Mouse (Mus musculus) embryonic facial prominence, embryonic 14.5 days (tissue): ENCODE measurements around the gene Hist4h4. TPM values are rescaled to one million over a fixed set of nuclear protein-coding genes. Genes with fewer than 3 reads are reported as not detected.
"Not testable (repeated sequence)": the region's sequence is repeated elsewhere in the genome, so short reads cannot be mapped to it uniquely, and the experiment has no call there.

Experiments
- ATAC-seq: fragments of 200-750 bp; cut with Nextera tagmentation; 2 replicates; pipeline ENCODE4 v1.8.0; 2017; ENCODE audit warnings: low read depth, moderate number of reproducible peaks, moderate TSS enrichment
- DNase-seq: peaks from one replicate; pipeline ENCODE4 v3.0.0-alpha.2; 2015; ENCODE audit warnings: low spot score
- H3K27ac ChIP-seq: fragments of 300-500 bp; sonication (generic); replicated peaks from 2 replicates; pipeline ENCODE4 v1.5.1; 2014; ENCODE audit warnings: low read depth, mild to moderate bottlenecking, low read length, moderate library complexity
- H3K27me3 ChIP-seq: fragments of 300-500 bp; sonication (generic); replicated peaks from 2 replicates; pipeline ENCODE4 v1.6.1; 2014; ENCODE audit warnings: low read length; ENCODE audit not compliant: control insufficient read depth, insufficient read depth
- H3K36me3 ChIP-seq: fragments of 300-500 bp; sonication (generic); 2 replicates; pipeline ENCODE4 v1.6.1; 2014; ENCODE audit warnings: low read length, mixed read lengths; ENCODE audit not compliant: control insufficient read depth, insufficient read depth
- H3K4me1 ChIP-seq: fragments of 300-500 bp; sonication (generic); 2 replicates; pipeline ENCODE4 v1.6.1; 2014; ENCODE audit warnings: antibody characterized with exemption, low read length; ENCODE audit not compliant: control insufficient read depth, insufficient read depth
- H3K4me2 ChIP-seq: fragments of 300-500 bp; sonication (generic); 2 replicates; pipeline ENCODE4 v1.6.1; 2014; ENCODE audit warnings: low read depth, mild to moderate bottlenecking, low read length, moderate library complexity, mixed read lengths
- H3K4me3 ChIP-seq: fragments of 300-500 bp; sonication (generic); 2 replicates; pipeline ENCODE4 v1.5.1; 2014; ENCODE audit warnings: low read depth, mild to moderate bottlenecking, low read length
- H3K9ac ChIP-seq: fragments of 300-500 bp; sonication (generic); 2 replicates; pipeline ENCODE4 v1.6.1; 2014; ENCODE audit warnings: low read depth, mild to moderate bottlenecking, low read length, moderate library complexity, mixed read lengths
- H3K9me3 ChIP-seq: fragments of 300-500 bp; sonication (generic); 2 replicates; pipeline ENCODE4 v1.6.1; 2016; ENCODE audit warnings: low read length; ENCODE audit not compliant: control insufficient read depth
- WGBS: fragments of 180-500 bp; shearing (Covaris S2); extraction: QIAGEN DNeasy Blood & Tissue Kit; methylation state at CpG from one replicate; pipeline ENCODE4 v1.1.7; 2014; 5-methylcytosine and 5-hydroxymethylcytosine counted together
- polyA plus RNA-seq: library from polyadenylated mRNA; unstranded; fragments of >200 nt; fragmentation: Nextera tagmentation; extraction: Ambion mirVana; gene quantifications from 2 replicates; pipeline ENCODE4 v1.2.1, GENCODE M21; 2014

Hist4h4 gene
- polyA plus RNA-seq, 1 experiment from 2014 or later: 0.64 TPM

- peak overlapping the region; percentile 100 for H3K27ac ChIP-seq
- no peak for ATAC-seq
- H3K4me3 ChIP-seq: peak overlapping the region; percentile 67
- WGBS: 16% methylated on average over 12 of the region's 12 CpGs
- no peak for DNase-seq
- H3K9me3 ChIP-seq: no peaks in the 10 kb centered on the region
- H3K4me2 ChIP-seq: peak overlapping the region; percentile 78
- peak overlapping the region; percentile 93 for H3K9ac ChIP-seq
- no peaks in the 10 kb centered on the region for H3K36me3 ChIP-seq
- H3K4me1 ChIP-seq: peaks cover 14% of the 10 kb centered on the region
- H3K27me3 ChIP-seq: no peaks in the 10 kb centered on the region
These were observed 999 bp downstream of the Hist4h4 start for GRCm38 (mm10) chr6:136803093-136803738.

- peaks cover 14% of the 10 kb centered on the region for H3K4me1 ChIP-seq
- H3K9ac ChIP-seq: no peak overlapping the region
- no peaks in the 10 kb centered on the region for H3K9me3 ChIP-seq
- no peak overlapping the region for H3K27ac ChIP-seq
- no peaks in the 10 kb centered on the region for H3K36me3 ChIP-seq
- ATAC-seq (no peak), DNase-seq (no peak)
- H3K4me3 ChIP-seq: no peak overlapping the region
- 87% methylated on average over 6 of the region's 6 CpGs for WGBS
- no peaks in the 10 kb centered on the region for H3K27me3 ChIP-seq
- H3K4me2 ChIP-seq: no peak overlapping the region
These were observed 2.9 kb downstream of the Hist4h4 start for GRCm38 (mm10) chr6:136801274-136801673.

- Histone ChIP-seq H3K27me3 (0 out of 2 replicates have a peak, but pooled peaks cover 2% of the 10 kb centered on the region), H3K27ac (no peak overlapping the region), H3K9ac (no peak overlapping the region), H3K36me3 (no peaks in the 10 kb centered on the region), H3K4me1 (peaks cover 14% of the 10 kb centered on the region), H3K4me3 (no peak overlapping the region), H3K9me3 (no peaks in the 10 kb centered on the region), H3K4me2 (no peak overlapping the region)
- DNase-seq: no peak
- 82% methylated on average over 8 of the region's 8 CpGs for WGBS
- ATAC-seq: no peak
These were observed 3.5 kb downstream of the Hist4h4 start for GRCm38 (mm10) chr6:136800710-136801109.

GRCm38 (mm10) chr6:136797874-136798693, 6.1 kb downstream of the Hist4h4 start:
- ATAC-seq, H3K4me2 ChIP-seq, H3K9me3 ChIP-seq, H3K9ac ChIP-seq, H3K27ac ChIP-seq, H3K36me3 ChIP-seq, H3K27me3 ChIP-seq, DNase-seq, H3K4me3 ChIP-seq: not testable (repeated sequence)
- WGBS: 77% methylated on average over 3 of the region's 3 CpGs
- H3K4me1 ChIP-seq: peaks cover 10% of the 10 kb centered on the region

GRCm38 (mm10) chr6:136795850-136796249, 8.4 kb downstream of the Hist4h4 start:
- Histone ChIP-seq H3K9me3 (no peaks in the 10 kb centered on the region), H3K4me3 (no peak overlapping the region), H3K4me2 (no peak overlapping the region), H3K9ac (no peak overlapping the region), H3K27ac (no peak overlapping the region), H3K4me1 (peaks cover 9% of the 10 kb centered on the region), H3K27me3 (peaks cover 14% of the 10 kb centered on the region; the same call in 1 of the 2 replicates), H3K36me3 (no peaks in the 10 kb centered on the region)
- ATAC-seq: no peak
- DNase-seq: no peak
- 60% methylated on average over 6 of the region's 6 CpGs for WGBS

- no peak overlapping the region for H3K4me2 ChIP-seq
These were observed 9.1 kb downstream of the Hist4h4 start for GRCm38 (mm10) chr6:136795110-136795509.

GRCm38 (mm10) chr6:136793831-136794525, 10.2 kb downstream of the Hist4h4 start:
- H3K4me2 ChIP-seq: peak overlapping the region; percentile 86
- no peak overlapping the region for H3K27ac ChIP-seq
- ATAC-seq (0 out of 2 replicates have a peak, but pooled peaks have one; percentile 15), DNase-seq (no peak)
- peak overlapping the region; percentile 64 for H3K9ac ChIP-seq
- H3K27me3 ChIP-seq: peaks cover 14% of the 10 kb centered on the region; the same call in 1 of the 2 replicates
- WGBS: under 1% methylated on average over 23 of the region's 24 CpGs
- H3K4me1 ChIP-seq: peaks cover 9% of the 10 kb centered on the region
- H3K4me3 ChIP-seq: peak overlapping the region; percentile 39
- no peaks in the 10 kb centered on the region for H3K36me3 ChIP-seq
- no peaks in the 10 kb centered on the region for H3K9me3 ChIP-seq

More at GRCm38 (mm10) chr6:136795110-136795509, 9.1 kb downstream of the Hist4h4 start:
- Histone ChIP-seq H3K27ac (no peak overlapping the region), H3K9ac (no peak overlapping the region), H3K9me3 (no peaks in the 10 kb centered on the region), H3K4me1 (peaks cover 9% of the 10 kb centered on the region), H3K4me3 (no peak overlapping the region), H3K36me3 (no peaks in the 10 kb centered on the region), H3K27me3 (peaks cover 14% of the 10 kb centered on the region; the same call in 1 of the 2 replicates)
- DNase-seq: no peak
- no peak for ATAC-seq
- whole genome bisulfite sequencing: 39% methylated on average over 1 of the region's 1 CpGs
